Comparison of ENCODE assay signal across 10 mouse cellular contexts in genomic region chr2:32464212-32464891, GRCm38 (mm10). TPM values are rescaled to one million over a fixed set of nuclear protein-coding genes. Genes with fewer than 3 reads are reported as not detected.
DNase-seq lines count a peak whose midpoint lies in the region; ATAC-seq and TF ChIP-seq lines count a peak whose summit lies in the region.
"Had no signal": no experiment of that assay in that cellular context is flagged by ENCODE, and none has a peak within 500 bp of the region (broad histone marks: within the 10 kb centered on the region; RNA-seq: fewer than 3 reads in every experiment).

No protein-coding gene starts in this region.

- H3K4me2 ChIP-seq in heart, embryonic 15.5 days, result no peak overlapping the region
- H3K4me2 ChIP-seq in liver, embryonic 15.5 days, result no peak overlapping the region
- no peak overlapping the region for H3K4me2 ChIP-seq in stomach, embryonic 16.5 days (ENCODE audit: low read depth, low read length)
- H3K4me2 ChIP-seq: limb, embryonic 15.5 days; neural tube, embryonic 12.5 days had no signal

- H3K36me3 ChIP-seq in heart, embryonic 15.5 days, result no peaks in the 10 kb centered on the region
- H3K36me3 ChIP-seq in liver, embryonic 15.5 days (replicated peaks), result no peaks in the 10 kb centered on the region
- no peaks in the 10 kb centered on the region for H3K36me3 ChIP-seq in stomach, embryonic 16.5 days (ENCODE audit: control insufficient read depth, insufficient read depth, low read length)
- H3K36me3 ChIP-seq: limb, embryonic 15.5 days; neural tube, embryonic 12.5 days had no signal

- no peak overlapping the region for H3K9ac ChIP-seq in heart, embryonic 15.5 days
- H3K9ac ChIP-seq in liver, embryonic 15.5 days, result no peak overlapping the region
- no peak overlapping the region for H3K9ac ChIP-seq in stomach, embryonic 16.5 days (ENCODE audit: low read length)
- H3K9ac ChIP-seq: limb, embryonic 15.5 days; neural tube, embryonic 12.5 days had no signal

- H3K9me3 ChIP-seq in heart, embryonic 15.5 days (replicated peaks), result no peaks in the 10 kb centered on the region
- H3K9me3 ChIP-seq in liver, embryonic 15.5 days (replicated peaks), result no peaks in the 10 kb centered on the region
- no peaks in the 10 kb centered on the region for H3K9me3 ChIP-seq in stomach, embryonic 16.5 days (replicated peaks; ENCODE audit: control insufficient read depth, low read length)
- H3K9me3 ChIP-seq: limb, embryonic 15.5 days; neural tube, embryonic 12.5 days had no signal

- peak; percentile 73 for ATAC-seq in heart, embryonic 15.5 days (replicated peaks; ENCODE audit: insufficient number of reproducible peaks, insufficient read depth, low FRiP score, low read depth)
- ATAC-seq in liver, embryonic 15.5 days (ENCODE audit: insufficient read depth), result peak; percentile 72
- peak; percentile 82 for ATAC-seq in stomach, embryonic 16.5 days (ENCODE audit: insufficient read depth, low FRiP score)

- H3K4me3 ChIP-seq in heart, embryonic 15.5 days, result no peak overlapping the region
- no peak overlapping the region for H3K4me3 ChIP-seq in liver, embryonic 15.5 days (replicated peaks)
- H3K4me3 ChIP-seq in stomach, embryonic 16.5 days (replicated peaks; ENCODE audit: low read length), result no peak overlapping the region
- no peak overlapping the region for H3K4me3 ChIP-seq in gastrocnemius, adult 2 months
- H3K4me3 ChIP-seq: limb, embryonic 15.5 days; neural tube, embryonic 12.5 days had no signal

- peaks cover 15% of the 10 kb centered on the region for H3K4me1 ChIP-seq in heart, embryonic 15.5 days (replicated peaks)
- H3K4me1 ChIP-seq in liver, embryonic 15.5 days (replicated peaks), result peaks cover 18% of the 10 kb centered on the region
- H3K4me1 ChIP-seq in stomach, embryonic 16.5 days (ENCODE audit: control insufficient read depth, insufficient read depth, low read length), result peaks cover 14% of the 10 kb centered on the region
- H3K4me1 ChIP-seq: neural tube, embryonic 12.5 days had no signal

- no peak for TF ChIP-seq CTCF in gastrocnemius, adult 2 months (IDR thresholded peaks at IDR 0.05)

- H3K27ac ChIP-seq in heart, embryonic 15.5 days, result peak overlapping the region; percentile 38
- peak overlapping the region; percentile 46; the same call in 1 of the 2 replicates for H3K27ac ChIP-seq in liver, embryonic 15.5 days (replicated peaks)
- peak overlapping the region; percentile 22 for H3K27ac ChIP-seq in stomach, embryonic 16.5 days (ENCODE audit: low read length)
- no peak overlapping the region for H3K27ac ChIP-seq in gastrocnemius, adult 2 months
- H3K27ac ChIP-seq: limb, embryonic 15.5 days; neural tube, embryonic 12.5 days had no signal

- WGBS in heart, embryonic 15.5 days, result 22% methylated on average over 6 of the region's 6 CpGs
- WGBS in liver, embryonic 15.5 days (ENCODE audit: insufficient replicate concordance), result 17% methylated on average over 6 of the region's 6 CpGs
- WGBS in stomach, embryonic 16.5 days, result 23% methylated on average over 6 of the region's 6 CpGs

- intact Hi-C loops in gastrocnemius, adult 2 months (cut with DNase I), result no loop called here

- DNase-seq in kidney, postnatal 14 days, result peak; percentile 37
- no peak for DNase-seq in kidney, adult 18-20 months
- no peak for DNase-seq in gastrocnemius, adult 2 months
- DNase-seq in layer of hippocampus, adult 9-11 months, result no peak
- DNase-seq in cerebellum, adult 9-11 months, result no peak

- H3K27me3 ChIP-seq in heart, embryonic 15.5 days, result no peaks in the 10 kb centered on the region
- H3K27me3 ChIP-seq in liver, embryonic 15.5 days, result no peaks in the 10 kb centered on the region
- H3K27me3 ChIP-seq in stomach, embryonic 16.5 days (ENCODE audit: control insufficient read depth, insufficient read depth, low read length), result no peaks in the 10 kb centered on the region
- H3K27me3 ChIP-seq: limb, embryonic 15.5 days; neural tube, embryonic 12.5 days had no signal

RNA-seq across cellular contexts. Expression of gene Slc25a25, which starts 13.1 kb away (rescaled TPM):
- 9.1 and 12.1 TPM in 2 replicates for polyA plus RNA-seq in heart, embryonic 15.5 days (2015; fragmentation: Nextera tagmentation; extraction: Ambion mirVana)
- polyA plus RNA-seq in liver, embryonic 15.5 days (2015; fragmentation: Nextera tagmentation; extraction: Ambion mirVana), result 9.6 and 10.4 TPM in 2 replicates
- polyA plus RNA-seq in stomach, embryonic 16.5 days (2015; fragmentation: Nextera tagmentation; extraction: Ambion mirVana), result 15.4 and 16.9 TPM in 2 replicates
- 100 to 1,000 TPM in 1 of 2 experiments, 10 to 100 TPM in 1; 45.3 to 211 TPM for total RNA-seq in gastrocnemius, adult 2 months (2021)

RNA-seq across cellular contexts. Expression of gene Naif1, which starts 14.1 kb away (rescaled TPM):
- polyA plus RNA-seq in heart, embryonic 15.5 days (2015; fragmentation: Nextera tagmentation; extraction: Ambion mirVana), result 4.0 and 5.1 TPM in 2 replicates
- 2.4 TPM in 2 replicates for polyA plus RNA-seq in liver, embryonic 15.5 days (2015; fragmentation: Nextera tagmentation; extraction: Ambion mirVana)
- 5.1 and 5.7 TPM in 2 replicates for polyA plus RNA-seq in stomach, embryonic 16.5 days (2015; fragmentation: Nextera tagmentation; extraction: Ambion mirVana)
- 1 to 10 TPM; 2.2 to 2.3 TPM for total RNA-seq in gastrocnemius, adult 2 months (2021)
